Mouse (Mus musculus) urinary bladder, postnatal 36 days (tissue): ENCODE measurements at regions not wholly inside any gene's neighbourhood (a gene's known extent, or its start where the extent isn't known, plus 50 kb on each side); places are given as distances from the start of the nearest gene placed in this dataset.

ENCODE experiments used
- DNase-seq, 2 experiments: peaks; one replicate each; pipeline ENCODE4 v3.0.0; 2022; ENCODE audit warnings: low spot score in 2 of 2, mixed read lengths in 1 of 2

DNA sequence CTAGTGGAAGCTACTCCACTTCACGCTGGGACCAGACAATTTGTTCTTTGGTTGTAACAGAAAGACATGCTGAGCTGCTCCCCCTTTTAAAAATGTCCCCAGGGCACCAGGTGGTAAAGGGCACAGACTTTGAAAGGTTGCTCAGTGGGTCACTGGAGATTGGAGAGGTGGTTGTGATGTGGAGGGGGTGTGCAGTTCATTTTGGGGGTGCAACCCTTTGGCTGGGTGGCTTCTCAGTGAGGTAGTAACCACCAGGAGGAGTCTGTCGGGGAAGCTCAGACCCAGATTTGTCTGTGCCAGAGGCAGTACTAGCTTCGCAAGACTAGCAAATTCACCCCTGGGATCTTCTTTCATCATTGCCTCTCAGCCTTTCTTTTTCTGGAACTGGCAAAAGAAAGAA, 189.0 kb upstream of the Krr1 start:
- DNase-seq: no peak

DNA sequence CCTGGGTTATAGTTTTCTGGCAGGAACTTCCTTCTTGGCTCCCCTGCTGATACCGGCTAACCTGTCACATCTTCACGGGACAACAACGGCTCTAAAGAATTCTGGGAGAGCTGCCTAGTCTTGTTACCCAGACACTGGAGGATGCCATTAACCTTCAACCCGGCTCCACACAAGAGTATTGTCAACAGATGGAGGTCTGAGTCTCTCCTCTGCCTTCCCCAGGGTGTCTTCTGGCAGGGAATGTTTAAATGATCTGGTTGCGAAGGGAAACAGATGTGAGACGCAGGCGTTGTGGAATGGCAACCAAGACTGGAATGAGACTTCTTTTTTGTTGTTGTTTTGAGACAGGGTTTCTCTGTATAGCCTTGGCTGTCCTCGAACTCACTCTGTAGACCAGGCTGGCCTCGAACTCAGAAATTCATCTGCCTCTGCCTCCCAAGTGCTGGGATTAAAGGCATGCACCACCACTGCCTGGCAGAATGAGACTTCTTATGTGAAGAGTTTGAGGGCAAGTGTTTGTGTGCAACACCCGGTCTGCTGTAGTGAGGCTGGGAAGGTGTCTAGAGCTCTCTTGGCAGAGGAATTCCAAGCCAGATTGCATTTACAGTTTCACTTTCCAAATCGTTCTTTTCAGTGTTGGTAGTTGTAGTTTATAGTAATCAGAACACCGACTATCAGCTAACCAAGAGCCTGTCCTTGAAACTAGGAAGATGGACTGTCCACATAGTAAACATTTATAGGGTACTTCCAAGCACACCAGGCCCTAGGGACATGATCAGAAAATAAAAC, 188.2 kb upstream of the Krr1 start:
- DNase-seq: no peak

DNA sequence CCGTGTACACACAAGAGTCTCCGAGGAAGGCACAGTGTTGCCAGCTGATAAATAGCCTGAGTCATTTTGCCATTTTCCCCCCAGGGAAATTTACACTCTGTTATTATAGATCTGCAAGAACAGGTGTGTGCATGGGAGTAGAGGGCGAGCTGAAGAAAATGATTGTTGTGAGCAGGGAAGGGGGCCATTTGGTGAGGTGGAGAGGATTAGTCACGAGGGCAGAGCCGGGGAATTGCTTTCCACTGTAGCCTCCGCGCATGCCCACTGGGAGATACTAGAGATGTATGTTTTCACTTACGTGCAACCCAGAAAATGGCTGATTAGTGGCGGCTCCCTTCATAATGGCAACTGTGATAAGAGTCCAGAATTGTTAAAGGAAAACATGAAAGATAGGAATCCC, 185.3 kb upstream of the Krr1 start:
- DNase-seq: no peak

DNA sequence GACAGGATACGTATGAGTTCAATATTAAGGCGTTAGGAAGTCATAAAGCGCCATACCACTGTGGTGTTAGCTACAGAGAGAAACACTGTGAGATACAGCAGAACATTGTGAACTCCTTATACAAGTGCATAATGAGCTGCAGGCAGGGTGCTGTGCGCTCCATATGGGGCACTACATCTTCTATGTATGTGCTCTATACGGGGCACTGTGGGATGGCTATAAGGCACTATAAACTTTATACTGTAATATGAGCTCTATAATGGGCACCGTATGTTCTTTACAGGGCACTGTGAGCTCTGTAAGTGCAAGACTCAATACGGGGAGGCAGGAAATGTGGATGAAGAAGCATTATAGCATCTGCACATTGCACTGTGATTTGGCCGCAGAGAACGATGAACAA, 183.2 kb upstream of the Krr1 start:
- no peak for DNase-seq

DNA sequence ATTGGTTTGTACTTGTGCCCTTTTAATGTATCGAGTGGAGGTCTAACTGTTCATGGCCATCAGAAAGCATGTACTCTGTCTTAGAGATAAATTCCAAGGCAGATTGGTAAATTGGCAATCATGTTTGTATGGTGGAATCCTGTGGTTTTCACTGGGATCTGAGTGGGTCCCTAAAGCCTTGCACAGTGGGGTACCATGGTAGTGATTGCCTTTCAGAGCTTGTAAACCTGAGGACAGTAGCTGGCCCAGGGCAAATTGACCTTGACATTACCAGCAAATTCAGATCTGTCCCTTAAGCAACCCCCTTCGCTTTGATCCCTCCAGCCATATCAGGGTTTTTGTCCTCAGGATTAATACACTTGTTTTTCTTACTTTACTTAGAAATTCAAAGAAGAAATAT, 181.6 kb upstream of the Krr1 start:
- DNase-seq: no peak

DNA sequence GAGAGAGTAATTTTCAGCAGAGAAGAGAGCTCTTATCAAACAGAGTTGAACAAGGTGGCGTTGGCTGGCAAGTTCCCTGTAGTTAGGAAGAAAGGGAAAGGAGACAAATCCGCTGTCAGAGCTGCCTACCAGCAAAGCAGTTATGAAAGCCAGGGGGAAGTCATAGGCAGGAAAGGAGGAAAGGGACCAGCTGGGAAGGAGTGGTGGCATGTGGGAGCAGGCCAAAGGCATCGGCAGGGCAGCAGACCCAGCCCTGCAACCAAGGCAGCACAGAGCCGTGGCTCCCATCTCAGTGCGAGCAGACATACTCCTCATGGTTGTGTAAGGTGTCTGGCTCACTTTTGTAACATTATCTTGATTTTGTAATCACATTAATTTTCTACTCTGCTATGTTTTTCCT, 177.4 kb upstream of the Krr1 start:
- DNase-seq: peak in 1 of 2 experiments; percentile 36

DNA sequence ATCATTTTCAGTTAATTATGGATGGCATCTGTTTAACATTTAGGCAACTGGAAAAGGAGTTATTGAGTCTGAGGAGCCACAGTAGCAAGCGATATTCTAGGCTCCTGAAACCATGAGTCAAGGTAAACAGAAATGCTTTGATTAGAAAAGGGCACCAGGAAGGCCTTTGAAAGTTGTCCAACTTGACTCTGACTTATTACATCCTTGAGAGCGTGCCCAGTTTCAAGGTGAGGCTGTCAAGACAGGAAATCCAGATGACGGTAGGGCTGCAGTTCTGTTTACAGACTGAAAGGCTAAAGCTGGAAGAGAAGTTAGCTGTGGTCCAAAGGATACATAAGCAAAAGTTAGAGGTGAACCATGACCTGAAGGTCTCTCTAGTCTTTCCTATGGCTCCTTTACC, 176.7 kb upstream of the Krr1 start:
- DNase-seq: peak in 1 of 2 experiments; percentile 31

DNA sequence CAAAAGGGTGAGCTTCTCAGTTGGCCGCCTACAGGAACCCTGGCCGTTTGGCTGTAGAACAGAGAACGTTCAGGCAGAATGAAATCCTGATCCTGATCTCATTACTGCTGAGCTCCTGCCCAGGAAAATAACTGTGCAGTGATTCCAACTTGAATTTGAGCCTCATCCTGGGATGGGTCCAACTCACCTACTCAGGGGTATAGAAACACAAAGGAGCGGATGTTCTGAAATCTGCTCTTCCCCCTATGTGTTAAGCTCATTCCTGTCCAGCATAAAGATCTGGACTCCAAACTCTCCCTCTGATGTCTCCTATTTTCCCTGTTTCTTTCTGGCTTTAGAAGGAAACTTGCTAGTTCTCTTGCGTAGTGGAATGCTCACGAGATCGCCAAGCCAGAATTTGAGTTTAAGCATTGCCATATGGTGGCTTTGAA, 173.6 kb upstream of the Krr1 start:
- no peak for DNase-seq

DNA sequence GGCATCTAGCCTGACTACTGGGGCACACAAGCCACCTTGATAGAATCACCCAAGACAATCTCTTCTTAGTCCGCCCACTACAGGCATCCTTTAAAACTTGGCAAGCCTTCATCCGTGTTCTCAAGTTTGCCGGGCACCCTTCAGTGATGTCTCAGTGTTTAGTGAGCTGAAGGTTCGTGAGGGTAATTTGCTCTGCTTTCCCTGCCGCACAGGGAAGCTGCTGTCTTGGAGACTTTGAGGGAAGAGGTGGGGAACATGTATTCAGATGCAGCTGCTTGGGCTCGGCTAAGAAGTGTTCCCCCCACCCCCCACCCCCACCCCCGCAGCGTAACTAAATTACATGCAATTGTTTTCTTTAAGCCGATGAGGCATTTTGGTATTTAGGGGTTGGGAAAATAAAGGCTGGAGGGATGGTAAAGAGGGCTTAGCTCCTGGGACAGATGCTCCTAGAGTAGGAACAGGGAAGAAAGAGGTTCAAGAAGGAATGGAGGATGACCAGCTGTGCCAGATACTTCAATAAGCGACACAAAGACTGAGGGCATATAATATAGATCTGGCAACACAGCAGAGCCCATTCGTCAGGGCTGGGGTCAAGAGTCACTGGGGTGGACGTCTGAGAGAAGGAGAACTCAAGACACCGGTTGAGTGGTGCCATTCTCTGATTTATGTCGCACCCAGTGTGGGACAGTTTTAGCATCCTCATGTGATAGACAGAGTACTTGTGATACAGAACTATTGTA, 172.4 kb upstream of the Krr1 start:
- no peak for DNase-seq

DNA sequence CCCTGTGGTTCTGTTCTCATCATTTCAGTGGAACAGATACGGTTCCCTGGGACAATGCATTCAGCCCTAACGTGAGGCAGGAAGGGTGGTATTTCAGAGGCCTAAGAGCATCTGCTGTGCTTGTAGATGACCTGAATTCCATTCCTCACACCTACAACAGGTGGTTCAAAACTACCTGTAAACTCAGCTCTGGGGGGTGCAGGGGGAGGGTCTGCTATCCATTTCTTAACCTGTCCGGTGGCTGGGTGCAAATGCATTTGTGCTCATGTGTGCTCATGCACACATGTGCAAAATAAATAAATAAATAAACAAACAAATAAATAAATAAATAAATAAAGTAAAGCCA, 171.9 kb upstream of the Krr1 start:
- DNase-seq: no peak

DNA sequence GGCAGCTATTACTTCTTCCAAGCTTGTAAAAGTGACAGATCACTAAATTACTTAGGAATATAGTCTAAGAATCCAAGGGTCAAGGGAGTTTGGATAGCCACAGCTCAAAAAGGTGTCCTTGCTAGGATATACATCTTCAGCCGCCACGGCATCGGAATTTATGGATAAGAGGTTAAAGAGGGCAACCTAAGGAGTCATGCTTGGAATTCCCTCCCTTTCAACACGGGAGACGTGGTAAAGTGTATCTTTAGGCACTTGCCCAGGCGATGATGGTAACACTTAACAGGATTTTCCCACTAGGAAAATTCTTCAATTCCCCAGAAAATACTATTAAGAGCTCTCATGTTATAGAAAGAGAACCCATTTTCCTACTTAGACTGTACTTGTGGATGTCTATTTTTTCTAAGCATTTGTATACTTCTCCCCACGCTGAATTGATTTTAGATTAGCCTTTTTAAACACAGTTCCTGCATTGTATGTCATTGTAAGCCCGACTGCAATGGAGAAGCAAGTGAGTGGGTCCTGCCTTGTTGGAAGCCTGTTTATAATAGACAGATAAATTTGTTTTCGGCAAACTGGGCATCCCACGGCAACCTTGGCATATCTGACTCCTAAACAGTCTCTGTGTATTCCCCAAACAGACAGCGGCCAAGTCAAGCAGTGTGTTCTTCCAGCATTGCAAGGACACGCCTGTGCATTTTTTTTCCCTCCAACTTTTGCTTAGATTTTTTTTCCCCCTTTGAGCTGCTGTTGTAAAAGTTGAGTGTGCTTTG, 171.3 kb upstream of the Krr1 start:
- DNase-seq: no peak

DNA sequence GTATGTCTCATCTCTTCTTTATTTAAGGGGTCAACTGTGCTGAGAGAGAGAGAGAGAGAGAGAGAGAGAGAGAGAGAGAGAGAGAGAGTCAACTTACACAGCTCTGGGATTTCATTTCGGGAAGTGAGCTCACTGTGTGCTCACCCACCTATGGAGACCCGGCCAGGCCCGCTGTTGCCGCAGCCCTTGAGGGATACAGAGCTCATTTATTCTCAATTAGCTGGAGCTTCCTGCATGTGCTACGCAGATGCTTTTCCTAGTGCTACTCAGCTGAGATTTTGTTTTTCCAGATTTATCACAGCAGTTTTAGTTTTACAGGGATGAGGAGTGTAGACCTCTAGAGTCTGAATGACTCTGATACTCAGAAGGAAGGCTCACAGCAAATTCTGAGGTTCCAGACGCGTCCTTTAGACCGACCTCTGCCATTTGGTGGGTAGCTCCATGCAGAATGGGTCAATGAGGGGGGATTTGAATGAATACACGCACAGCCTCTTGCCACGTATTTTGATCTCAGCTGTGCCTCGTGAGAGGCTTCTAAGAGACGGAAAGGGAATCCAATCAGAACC, 170.6 kb upstream of the Krr1 start:
- DNase-seq: peak in 1 of 2 experiments; percentile 17

DNA sequence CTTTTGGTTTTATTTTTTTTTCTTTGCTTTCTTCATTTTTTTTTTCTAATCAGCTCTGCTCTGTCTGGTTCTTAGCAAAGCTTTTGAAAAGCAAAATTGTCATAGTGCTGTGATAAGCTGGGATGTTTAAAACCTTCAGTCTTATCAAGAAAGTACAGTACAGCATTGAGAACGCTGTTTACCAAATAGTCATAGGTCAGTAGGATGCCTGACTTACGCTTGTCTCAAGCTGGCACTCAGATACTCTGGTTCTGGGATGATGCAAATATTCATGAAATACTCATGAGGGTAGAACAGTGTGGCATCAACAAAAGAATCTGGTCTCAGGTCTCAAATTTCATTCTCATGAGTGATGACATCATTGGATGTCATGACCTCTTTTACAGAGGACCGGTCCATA, 166.1 kb upstream of the Krr1 start:
- no peak for DNase-seq

DNA sequence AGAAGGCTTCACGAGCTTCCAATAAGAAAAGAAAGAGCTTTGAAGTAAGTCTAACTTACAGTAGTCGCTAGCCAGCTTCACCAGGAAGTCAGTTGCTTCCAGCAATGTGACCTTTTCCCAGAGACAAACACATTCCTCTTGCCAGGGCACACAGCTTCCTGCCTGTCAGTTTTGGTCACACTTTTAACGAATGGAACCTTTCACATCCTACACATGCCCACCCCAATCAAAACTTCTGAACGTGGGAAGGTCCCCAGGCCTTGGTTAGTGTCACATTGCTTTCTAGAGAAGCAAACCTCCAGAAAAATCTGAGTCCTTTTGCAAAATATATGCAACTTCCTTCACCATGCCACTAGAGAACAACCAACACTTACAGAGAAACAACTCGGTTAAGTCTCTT, 165.5 kb upstream of the Krr1 start:
- no peak for DNase-seq

DNA sequence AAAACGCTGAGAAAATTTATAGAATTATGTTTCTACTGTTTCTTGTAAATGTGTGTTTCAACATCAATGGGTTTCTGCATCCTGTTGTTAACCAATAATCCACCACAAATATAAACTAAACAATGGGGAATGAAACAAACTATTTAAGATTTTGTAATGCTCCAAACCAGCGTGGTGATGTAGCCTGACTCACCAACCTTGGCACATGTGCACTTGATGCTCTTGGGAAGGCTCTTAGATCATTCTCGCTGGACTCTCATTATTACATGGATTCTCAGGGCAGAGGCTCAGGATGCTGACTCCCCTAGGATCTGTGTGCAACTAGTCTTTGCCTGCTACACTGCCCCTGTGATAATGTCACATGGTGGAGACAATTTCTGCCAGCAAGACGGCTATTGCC, 158.7 kb upstream of the Krr1 start:
- peak in 1 of 2 experiments; percentile 24 for DNase-seq

DNA sequence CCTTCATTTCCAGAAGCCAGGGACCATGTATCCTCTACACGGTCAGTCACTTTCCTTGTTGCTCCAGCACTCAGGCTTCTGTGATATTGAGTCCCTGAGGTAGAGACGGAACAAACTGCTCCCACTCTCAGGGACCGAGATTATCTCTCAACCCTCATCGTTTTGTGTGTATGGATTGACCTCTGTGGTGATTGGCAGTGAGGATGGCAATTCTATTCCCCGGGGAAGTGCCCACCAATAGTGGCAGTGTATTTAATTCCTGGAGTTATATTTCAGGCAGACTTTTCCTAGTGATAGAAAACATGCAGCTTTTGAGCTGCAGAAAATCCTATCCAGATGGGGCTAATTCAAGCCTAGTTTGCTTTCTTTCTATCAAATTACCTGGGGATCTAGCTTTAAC, 157.8 kb upstream of the Krr1 start:
- DNase-seq: no peak

DNA sequence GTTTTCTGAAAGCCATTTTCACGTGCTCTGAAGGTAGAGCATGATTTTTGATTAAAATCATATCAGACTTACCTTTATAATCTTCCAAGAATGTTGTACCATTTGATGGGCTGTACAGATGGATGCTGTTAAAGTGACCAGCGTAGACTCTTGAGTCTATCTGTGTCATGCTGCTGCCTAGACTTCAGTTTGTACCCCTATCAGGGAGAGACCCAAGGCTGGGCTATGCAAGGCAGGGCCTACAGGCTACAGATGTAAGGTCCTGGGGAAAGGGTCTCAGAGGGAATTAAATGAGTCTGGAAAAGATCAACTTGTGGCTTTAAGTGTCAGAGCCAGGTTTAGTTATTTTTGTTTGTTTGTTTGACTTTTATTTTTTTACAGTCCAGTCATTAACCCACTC, 157.3 kb upstream of the Krr1 start:
- no peak for DNase-seq

DNA sequence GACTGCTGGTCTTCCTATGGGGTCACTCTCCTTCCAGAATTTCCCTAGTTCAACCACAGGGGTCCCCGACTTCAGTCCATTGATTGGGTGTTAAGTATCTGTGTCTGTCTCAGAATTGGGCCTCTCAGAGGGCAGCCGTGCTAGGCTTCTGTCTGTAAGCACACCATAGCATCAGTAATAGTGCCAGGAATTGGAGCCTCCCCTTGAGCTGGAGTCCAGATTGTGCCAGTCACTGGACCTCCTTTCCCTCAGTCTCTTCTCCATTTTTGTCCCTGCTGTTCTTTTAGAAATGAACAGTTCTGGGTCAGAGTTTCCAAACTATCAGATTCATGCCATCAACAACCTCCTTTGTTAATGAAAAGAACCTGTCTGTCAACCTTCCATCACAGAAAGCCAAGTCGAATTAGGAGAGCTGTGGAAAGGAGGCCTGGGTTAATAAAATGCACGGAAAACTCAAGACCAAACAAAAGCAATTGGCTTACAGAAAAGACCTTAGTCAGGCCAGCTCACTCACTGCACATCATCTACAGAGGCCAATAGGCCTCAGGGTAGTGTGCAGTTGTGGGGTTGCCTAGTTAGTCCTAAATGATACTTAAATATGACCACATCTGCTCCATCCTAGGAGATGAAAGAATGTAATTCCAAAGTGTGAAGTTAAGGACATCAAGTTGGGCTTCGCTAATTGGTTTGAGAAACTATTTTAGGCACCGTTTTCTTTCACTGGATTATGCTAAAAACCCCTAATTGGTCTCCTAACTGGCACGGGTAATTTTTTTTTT, 156.5 kb upstream of the Krr1 start:
- DNase-seq: no peak

DNA sequence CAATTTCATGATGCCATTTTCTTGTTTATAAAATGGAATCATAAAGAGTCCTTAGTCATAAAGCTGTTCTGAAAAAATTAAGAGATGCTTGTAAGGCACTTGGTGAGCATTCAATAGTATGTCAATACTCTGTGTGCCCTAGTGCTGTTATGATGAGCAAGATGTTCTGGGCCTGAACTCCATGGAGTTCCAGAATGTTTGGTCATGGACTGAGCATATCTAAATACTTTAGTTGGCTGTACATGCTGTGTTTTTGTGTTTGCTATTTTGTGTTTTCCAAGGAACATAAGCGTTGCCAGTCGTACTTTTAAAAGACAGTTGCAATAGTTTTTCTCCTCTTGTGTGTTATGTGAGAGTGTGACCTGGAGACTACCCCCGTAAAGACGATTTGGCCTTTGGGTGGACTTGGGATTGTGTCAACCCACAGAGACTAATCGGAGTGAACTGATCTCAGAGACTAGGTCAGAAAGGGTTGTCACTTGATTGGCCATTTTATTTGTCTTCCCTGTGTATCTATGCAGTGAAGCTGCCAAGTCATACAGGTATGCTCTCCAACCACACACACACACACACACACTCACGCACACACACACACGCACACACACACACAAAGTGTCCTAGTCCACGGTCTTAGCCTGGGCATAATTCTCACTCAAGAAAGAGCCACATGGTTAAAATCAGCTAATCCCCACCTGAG, 152.6 kb upstream of the Krr1 start:
- DNase-seq: no peak

DNA sequence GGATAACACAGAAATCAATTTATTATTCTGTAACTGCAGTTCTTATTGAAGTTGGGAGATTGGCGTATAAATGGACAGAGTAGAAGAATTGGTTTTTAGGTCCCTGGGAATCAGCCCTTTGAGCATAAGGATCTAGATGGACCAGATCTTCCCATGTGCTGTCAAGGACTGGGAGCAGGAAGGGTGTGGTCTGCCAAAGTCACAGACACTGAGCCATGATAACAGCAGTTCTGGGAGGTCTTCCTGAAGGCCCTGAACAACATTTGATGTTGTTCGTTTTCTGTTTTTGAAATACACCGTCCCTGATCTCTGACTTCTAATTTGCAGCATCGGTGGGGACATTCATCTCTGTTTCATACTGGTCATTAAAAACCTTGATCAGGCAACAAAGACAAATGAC, 147.6 kb upstream of the Krr1 start:
- DNase-seq: no peak
